Mouse (Mus musculus): ENCODE measurements around the gene Atxn1.

Atxn1 gene

GRCm38 (mm10) chr13:45620687-45621086 lies 344.1 kb downstream of the Atxn1 start:
- no peak for DNase-seq

GRCm38 (mm10) chr13:45620281-45620680 lies 344.5 kb downstream of the Atxn1 start:
- no peak for DNase-seq

GRCm38 (mm10) chr13:45617988-45618387 lies 346.8 kb downstream of the Atxn1 start:
- DNase-seq: no peak

GRCm38 (mm10) chr13:45614762-45615161 lies 350.0 kb downstream of the Atxn1 start:
- DNase-seq: no peak

- peak; percentile 69 to 78 for DNase-seq
Observed at GRCm38 (mm10) chr13:45613346-45613745, 351.5 kb downstream of the Atxn1 start.

- peak in 1 of 2 experiments; percentile 13 for DNase-seq
Observed at GRCm38 (mm10) chr13:45611554-45611953, 353.3 kb downstream of the Atxn1 start.

- no peak for DNase-seq
Observed at GRCm38 (mm10) chr13:45609461-45609860, 355.3 kb downstream of the Atxn1 start.

- DNase-seq: no peak
Observed at GRCm38 (mm10) chr13:45608593-45608992, 356.2 kb downstream of the Atxn1 start.

GRCm38 (mm10) chr13:45607946-45608345 lies 356.9 kb downstream of the Atxn1 start:
- DNase-seq: no peak

- no peak for DNase-seq
Observed at GRCm38 (mm10) chr13:45603636-45604035, 361.2 kb downstream of the Atxn1 start.

- no peak for DNase-seq
Observed at GRCm38 (mm10) chr13:45600443-45600842, 364.4 kb downstream of the Atxn1 start.

- no peak for DNase-seq
Observed at GRCm38 (mm10) chr13:45599831-45600230, 365.0 kb downstream of the Atxn1 start.

- no peak for DNase-seq
Observed at GRCm38 (mm10) chr13:45595416-45595815, 369.4 kb downstream of the Atxn1 start.

GRCm38 (mm10) chr13:45593914-45594313 lies 370.9 kb downstream of the Atxn1 start:
- DNase-seq: no peak

GRCm38 (mm10) chr13:45590898-45591297 lies 373.9 kb downstream of the Atxn1 start:
- DNase-seq: no peak

GRCm38 (mm10) chr13:45583061-45583460 lies 381.7 kb downstream of the Atxn1 start:
- peak; percentile 17 to 38 for DNase-seq

- DNase-seq: no peak
Observed at GRCm38 (mm10) chr13:45582294-45582693, 382.5 kb downstream of the Atxn1 start.

GRCm38 (mm10) chr13:45579751-45580150 lies 385.1 kb downstream of the Atxn1 start:
- DNase-seq: no peak

- peak in 1 of 2 experiments; percentile 23 for DNase-seq
Observed at GRCm38 (mm10) chr13:45577784-45578183, 387.0 kb downstream of the Atxn1 start.

- no peak for DNase-seq
Observed at GRCm38 (mm10) chr13:45577366-45577765, 387.4 kb downstream of the Atxn1 start.

GRCm38 (mm10) chr13:45576185-45576584 lies 388.6 kb downstream of the Atxn1 start:
- peak; percentile 44 to 58 for DNase-seq

GRCm38 (mm10) chr13:45572768-45573167 lies 392.0 kb downstream of the Atxn1 start:
- DNase-seq: peak; percentile 83 to 88

- peak; percentile 92 to 94 for DNase-seq
Observed at GRCm38 (mm10) chr13:45571795-45572262, 393.0 kb downstream of the Atxn1 start.

GRCm38 (mm10) chr13:45569932-45570331 lies 394.9 kb downstream of the Atxn1 start:
- DNase-seq: peak; percentile 29 to 52

- DNase-seq: no peak
Observed at GRCm38 (mm10) chr13:45564946-45565345, 399.9 kb downstream of the Atxn1 start.
